Mouse (Mus musculus) spleen, adult 12 weeks (tissue): Measurements from ENCODE around the gene Amot.
A peak's percentile ranks its signal among the peaks of the same experiment; 100 is the strongest.

Experiments used
- DNase-seq: peaks from one replicate; pipeline ENCODE4 v3.0.0; 2022; ENCODE audit warnings: low spot score

Gene Amot

GRCm38 (mm10) chrX:145504717-145505415 lies at the start of gene Amot:
Gene Amot (minus strand): TSS chrX:145505181.
- DNase-seq, result peak; percentile 40

GRCm38 (mm10) chrX:145545060-145545459 lies 40.1 kb upstream of the Amot start:
- DNase-seq, result no peak

GRCm38 (mm10) chrX:145543602-145544490 lies 38.9 kb upstream of the Amot start:
- no peak for DNase-seq

GRCm38 (mm10) chrX:145541050-145541449 lies 36.1 kb upstream of the Amot start:
- DNase-seq, result no peak

GRCm38 (mm10) chrX:145540321-145540720 lies 35.3 kb upstream of the Amot start:
- no peak for DNase-seq

- DNase-seq, result no peak
Measured at GRCm38 (mm10) chrX:145529602-145530001, 24.6 kb upstream of the Amot start.

GRCm38 (mm10) chrX:145516322-145517066 lies 11.5 kb upstream of the Amot start:
- DNase-seq, result no peak

GRCm38 (mm10) chrX:145515498-145516158 lies 10.6 kb upstream of the Amot start:
- no peak for DNase-seq

GRCm38 (mm10) chrX:145510675-145511074 lies 5.7 kb upstream of the Amot start:
- no peak for DNase-seq

GRCm38 (mm10) chrX:145505457-145506201 lies 648 bp upstream of the Amot start:
- peak; percentile 1 for DNase-seq

GRCm38 (mm10) chrX:145501666-145502355 lies 3.2 kb downstream of the Amot start:
- no peak for DNase-seq

GRCm38 (mm10) chrX:145499101-145499500 lies 5.9 kb downstream of the Amot start:
- DNase-seq, result no peak

GRCm38 (mm10) chrX:145498691-145499090 lies 6.3 kb downstream of the Amot start:
- DNase-seq, result no peak

- no peak for DNase-seq
Measured at GRCm38 (mm10) chrX:145497486-145497885, 7.5 kb downstream of the Amot start.

GRCm38 (mm10) chrX:145495381-145495780 lies 9.6 kb downstream of the Amot start:
- DNase-seq, result no peak

GRCm38 (mm10) chrX:145490821-145491220 lies 14.2 kb downstream of the Amot start:
- no peak for DNase-seq

GRCm38 (mm10) chrX:145490417-145490816 lies 14.6 kb downstream of the Amot start:
- DNase-seq, result no peak

GRCm38 (mm10) chrX:145489950-145490349 lies 15.0 kb downstream of the Amot start:
- no peak for DNase-seq

GRCm38 (mm10) chrX:145485495-145485894 lies 19.5 kb downstream of the Amot start:
- DNase-seq, result no peak

- DNase-seq, result no peak
Measured at GRCm38 (mm10) chrX:145483486-145484055, 21.4 kb downstream of the Amot start.
